Mouse (Mus musculus) intestine, embryonic 14.5 days (tissue): Measurements from ENCODE around the gene Bivm. TPM values are rescaled to one million over a fixed set of nuclear protein-coding genes. Genes with fewer than 3 reads are reported as not detected.

Experiments used
- polyA plus RNA-seq: library from polyadenylated mRNA; unstranded; fragments of >200 nt; fragmentation: Nextera tagmentation; extraction: Ambion mirVana; gene quantifications from 2 replicates; pipeline ENCODE4 v1.2.1, GENCODE M21; 2014

The Bivm gene
- polyA plus RNA-seq, 1 experiment from 2014 or later: 20.4 TPM

Other genes with a start within 250 kb of the Bivm start
- gene Tpp2, start 185.3 kb upstream of the Bivm start, polyA plus RNA-seq: 59.6 and 64.2 TPM in 2 replicates
- 0.79 and 0.80 TPM in 2 replicates for gene Mettl21c, start 98.9 kb upstream of the Bivm start, polyA plus RNA-seq
- 0.04 and 0.13 TPM in 2 replicates for gene Gm8251, start 57.0 kb upstream of the Bivm start, polyA plus RNA-seq
- gene Tex30, start 16.5 kb upstream of the Bivm start, polyA plus RNA-seq: 83.9 and 88.1 TPM in 2 replicates
- gene Kdelc1, start 149 bp upstream of the Bivm start, polyA plus RNA-seq: 58.4 and 65.0 TPM in 2 replicates
- gene Ercc5, start 28.8 kb downstream of the Bivm start, polyA plus RNA-seq: 18.4 and 18.5 TPM in 2 replicates
- gene Mettl21e, start 100.0 kb downstream of the Bivm start, polyA plus RNA-seq: not detected in 2 replicates